Mouse (Mus musculus) adrenal gland, postnatal 36 days (tissue): ENCODE measurements around the gene Pdhb. TPM values are rescaled to one million over a fixed set of nuclear protein-coding genes. Genes with fewer than 3 reads are reported as not detected.
A peak's percentile ranks its signal among the peaks of the same experiment; 100 is the strongest.
"Not testable (repeated sequence)": the region's sequence is repeated elsewhere in the genome, so short reads cannot be mapped to it uniquely, and the experiment has no call there.

Source experiments
- DNase-seq, 2 experiments: peaks; one replicate each; pipeline ENCODE4 v3.0.0; 2021; ENCODE audit warnings: mixed read lengths in 1 of 2
- total RNA-seq, 2 experiments: library from RNA; stranded (reverse); gene quantifications; 2 replicates each; pipeline ENCODE4 v1.2.3; 2021

Gene Pdhb
- total RNA-seq, 2 experiments from 2014 or later = 349 to 451 TPM

DNA sequence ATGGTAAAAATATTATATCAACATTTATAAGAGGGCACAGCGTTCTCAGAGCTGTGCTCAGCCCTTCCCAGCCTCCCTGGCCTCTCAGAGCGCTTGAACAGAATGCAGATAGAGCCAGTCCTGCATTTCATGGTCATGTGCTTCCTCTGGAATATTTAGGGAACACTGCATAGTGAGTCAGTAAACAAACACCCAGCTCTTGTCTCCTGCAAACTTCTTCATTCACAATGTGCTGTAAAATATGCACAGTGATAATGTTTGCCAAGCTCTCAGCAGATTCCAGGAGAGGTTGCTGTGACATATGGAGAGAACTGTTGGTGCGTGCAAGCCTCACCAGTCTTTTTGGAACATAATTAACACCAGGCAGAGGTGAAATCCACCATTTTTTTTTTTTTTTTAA, 37.7 kb downstream of the Pdhb start:
- DNase-seq = peak in 1 of 2 experiments; percentile 27

DNA sequence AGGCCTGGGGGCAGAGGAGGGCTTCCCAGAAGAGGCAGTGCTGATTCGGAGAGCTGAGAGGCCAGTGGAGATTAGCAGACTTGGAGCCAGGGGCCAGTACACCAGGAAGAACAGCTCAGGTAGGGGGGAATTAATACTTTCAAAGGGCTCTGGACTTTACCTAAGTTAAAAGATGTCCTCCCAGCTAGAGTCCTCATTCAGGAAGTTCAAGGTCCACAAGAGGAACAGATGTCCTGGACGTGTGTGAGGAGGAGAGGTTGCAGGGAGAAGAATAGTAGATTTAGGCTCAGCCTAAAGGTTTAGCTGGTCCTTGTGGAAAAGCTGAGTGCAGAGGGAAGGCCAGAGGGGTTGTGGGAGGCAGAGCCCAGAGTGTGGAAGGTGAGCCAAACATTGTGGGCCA, 38.6 kb downstream of the Pdhb start:
- DNase-seq = no peak

DNA sequence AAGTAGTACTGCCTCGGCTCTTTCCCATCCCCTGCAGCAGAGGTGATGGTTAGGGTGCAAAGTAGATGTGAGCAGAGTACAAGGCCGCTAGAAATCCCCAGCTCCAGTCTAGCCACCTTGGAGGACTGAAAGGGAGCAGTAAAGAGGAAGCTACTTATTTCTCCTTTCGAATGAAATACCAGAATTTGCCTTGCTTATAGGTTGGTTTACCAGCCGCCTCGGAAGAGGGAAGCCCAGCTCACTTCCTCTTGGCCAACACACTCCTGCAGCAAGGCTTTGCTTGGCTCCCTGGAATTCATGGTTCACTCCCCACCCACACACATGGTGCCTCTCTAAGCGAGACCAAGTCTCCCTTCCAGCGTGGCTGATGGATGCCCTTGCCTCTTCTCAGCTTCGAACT, 40.0 kb downstream of the Pdhb start:
- DNase-seq = no peak

- no peak for DNase-seq
Measured at GRCm38 (mm10) chr14:8127971-8128370, 44.9 kb downstream of the Pdhb start.

- no peak for DNase-seq
Measured at GRCm38 (mm10) chr14:8124046-8124881, 48.6 kb downstream of the Pdhb start.

GRCm38 (mm10) chr14:8123611-8124010, 49.2 kb downstream of the Pdhb start:
- not testable (repeated sequence) for DNase-seq

DNA sequence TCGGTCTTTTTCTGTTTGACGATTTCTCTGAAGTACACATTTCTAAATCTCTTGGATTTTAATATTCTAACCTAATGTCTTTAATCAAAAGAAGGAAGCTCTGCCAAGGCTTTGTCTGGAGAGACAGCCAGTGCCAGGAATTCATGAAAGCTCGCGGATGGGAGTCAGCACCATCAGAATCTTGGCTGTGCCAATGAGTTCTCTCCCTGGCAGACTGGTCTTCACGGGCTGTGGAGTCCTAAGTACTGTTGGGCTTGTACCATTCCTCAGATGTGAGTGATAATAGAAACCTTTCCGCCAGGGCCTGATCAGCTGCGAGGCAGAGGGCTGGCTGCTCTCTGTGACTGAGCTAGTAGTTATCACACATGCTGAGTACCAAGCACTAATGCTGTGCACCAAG, 49.7 kb downstream of the Pdhb start:
- no peak for DNase-seq

DNA sequence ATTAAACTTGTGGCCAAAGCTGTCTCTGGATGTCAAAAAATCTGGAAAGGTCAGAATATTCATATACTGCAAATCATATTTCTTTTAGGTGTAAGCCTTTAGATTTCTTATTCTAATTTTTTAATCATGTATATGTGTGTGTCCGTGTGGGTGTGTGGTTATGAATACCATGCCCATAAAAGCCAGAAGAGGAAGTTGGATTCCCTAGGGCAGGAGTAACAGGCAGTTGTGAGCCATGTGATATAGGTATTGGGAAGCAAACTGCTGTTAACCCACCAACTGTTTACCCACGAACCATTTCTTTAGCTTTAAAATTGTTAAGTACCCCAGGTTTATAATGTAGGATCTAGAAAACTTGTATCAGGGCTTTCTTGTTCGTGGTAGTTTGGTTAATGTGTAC, 52.9 kb downstream of the Pdhb start:
- no peak for DNase-seq

GRCm38 (mm10) chr14:8119454-8119853, 53.4 kb downstream of the Pdhb start:
- DNase-seq = no peak

GRCm38 (mm10) chr14:8117371-8117770, 55.5 kb downstream of the Pdhb start:
- DNase-seq = no peak

Other genes starting within 250 kb of the Pdhb start
- gene Gm45521, start 215.7 kb downstream of the Pdhb start, total RNA-seq = not detected
- gene Dnase1l3, start 178.5 kb downstream of the Pdhb start, total RNA-seq = under 1 TPM; 0.20 to 0.43 TPM
- gene Abhd6, start 170.1 kb downstream of the Pdhb start, total RNA-seq = 100 to 1,000 TPM in 1 of 2 experiments, 10 to 100 TPM in 1; 70.4 to 108 TPM
- 10 to 100 TPM; 43.3 to 46.0 TPM for gene Rpp14, start 92.7 kb downstream of the Pdhb start, total RNA-seq
- 10 to 100 TPM; 56.7 to 98.1 TPM for gene Pxk, start 74.8 kb downstream of the Pdhb start, total RNA-seq
- 10 to 100 TPM; 14.3 to 15.2 TPM for gene Kctd6, start 41.1 kb upstream of the Pdhb start, total RNA-seq
- gene Acox2, start 86.3 kb upstream of the Pdhb start, total RNA-seq = under 1 TPM; 0.50 to 0.92 TPM
- gene Fam107a, start 145.0 kb upstream of the Pdhb start, total RNA-seq = 1 to 10 TPM; 2.1 to 6.1 TPM
- gene Oit1, start 205.7 kb upstream of the Pdhb start, total RNA-seq = not detected